Mouse (Mus musculus) left cerebral cortex, adult 8-10 months (tissue): ENCODE results near the gene Ralb. TPM values are rescaled to one million over a fixed set of nuclear protein-coding genes. Genes with fewer than 3 reads are reported as not detected.
A peak's percentile ranks its signal among the peaks of the same experiment; 100 is the strongest.

Experiments
- DNase-seq, 2 experiments: peaks; one replicate each; pipeline ENCODE4 v3.0.0; 2022; ENCODE audit warnings: low spot score in 2 of 2
- total RNA-seq, 4 experiments: library from RNA; stranded (reverse); gene quantifications; 2 replicates each; pipeline ENCODE4 v1.2.4; 2022

The Ralb gene
- total RNA-seq, 4 experiments from 2014 or later, result 21.4 to 24.0 (median 22.6) TPM

DNA sequence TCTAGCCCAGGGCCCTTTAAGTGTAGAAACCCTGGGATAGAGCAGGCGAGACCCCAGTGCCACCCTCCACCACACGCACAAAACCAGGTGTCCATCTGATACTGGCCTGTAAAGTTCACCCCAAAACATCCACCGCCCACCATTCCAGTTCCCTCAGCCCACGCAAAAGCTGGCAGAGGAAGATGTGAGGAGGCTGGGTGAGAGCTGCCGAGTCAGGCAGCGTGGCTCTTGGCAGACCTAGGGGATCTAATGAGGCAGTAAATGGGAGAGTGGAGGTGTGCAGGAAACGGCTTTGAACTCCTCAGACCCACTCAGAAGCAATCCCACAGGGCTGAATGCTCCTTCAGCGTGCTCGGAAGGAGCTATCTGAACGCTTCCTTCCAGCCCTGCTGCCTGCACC lies 53.2 kb downstream of the Ralb start:
- DNase-seq, result peak in 1 of 2 experiments; percentile 39

DNA sequence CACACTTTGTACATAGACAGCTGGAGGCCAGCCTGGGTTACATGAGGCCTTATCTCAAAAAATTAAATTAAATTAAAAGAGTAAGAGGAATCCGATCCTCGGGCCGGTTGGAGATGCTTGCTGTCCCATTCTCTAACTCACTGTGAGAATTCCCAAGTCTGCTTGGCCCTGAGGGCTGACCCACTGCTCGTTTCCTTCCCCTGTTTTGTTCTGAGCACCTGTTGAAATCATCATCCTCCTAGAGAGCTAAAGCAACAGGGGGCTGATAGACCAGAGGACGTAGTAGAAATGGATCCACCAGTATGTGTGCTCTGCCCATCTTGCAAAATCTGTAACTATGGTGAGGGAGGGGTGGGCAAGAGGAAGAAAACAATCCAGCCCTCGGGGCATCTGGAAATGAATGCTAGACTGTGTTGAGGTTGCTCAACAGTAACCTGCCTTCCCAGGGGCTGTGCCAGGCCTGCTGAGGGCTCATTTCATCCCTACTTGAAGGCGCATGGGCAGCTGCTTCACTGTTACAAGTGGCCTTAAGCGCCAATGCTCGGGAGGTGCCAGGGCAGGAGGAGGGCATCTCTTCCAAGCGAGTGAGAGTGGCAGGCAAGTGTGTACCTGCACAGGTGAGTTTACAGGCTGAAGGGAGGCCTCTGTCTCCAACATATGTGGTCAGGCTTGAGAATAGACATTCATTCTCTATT lies 53.8 kb downstream of the Ralb start:
- DNase-seq, result no peak

DNA sequence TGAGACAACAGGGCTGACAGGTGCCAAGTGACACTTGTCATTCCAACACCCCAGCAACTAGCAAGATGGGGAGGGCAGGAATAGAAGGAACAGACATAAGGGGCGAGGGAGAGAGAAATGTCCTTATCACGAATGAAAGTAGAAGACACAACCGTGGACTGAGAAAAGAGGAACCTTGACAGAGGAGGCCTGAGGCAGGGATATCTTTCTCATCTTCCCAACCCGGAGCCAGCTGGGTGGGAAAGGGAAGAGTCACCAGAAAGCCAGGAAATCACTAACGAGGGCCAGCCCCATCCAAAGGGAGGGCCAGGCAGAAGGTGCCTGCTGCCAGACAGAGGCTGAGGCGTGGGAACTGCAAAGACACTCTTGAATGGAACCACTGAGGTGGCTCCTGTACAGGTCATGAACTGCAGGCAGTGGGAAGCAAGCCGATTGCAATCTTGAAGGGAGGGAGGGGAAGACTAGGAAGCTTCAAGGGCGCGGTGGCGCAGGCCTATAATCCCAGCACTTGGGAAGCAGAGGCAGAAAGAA lies 57.8 kb downstream of the Ralb start:
- no peak for DNase-seq

DNA sequence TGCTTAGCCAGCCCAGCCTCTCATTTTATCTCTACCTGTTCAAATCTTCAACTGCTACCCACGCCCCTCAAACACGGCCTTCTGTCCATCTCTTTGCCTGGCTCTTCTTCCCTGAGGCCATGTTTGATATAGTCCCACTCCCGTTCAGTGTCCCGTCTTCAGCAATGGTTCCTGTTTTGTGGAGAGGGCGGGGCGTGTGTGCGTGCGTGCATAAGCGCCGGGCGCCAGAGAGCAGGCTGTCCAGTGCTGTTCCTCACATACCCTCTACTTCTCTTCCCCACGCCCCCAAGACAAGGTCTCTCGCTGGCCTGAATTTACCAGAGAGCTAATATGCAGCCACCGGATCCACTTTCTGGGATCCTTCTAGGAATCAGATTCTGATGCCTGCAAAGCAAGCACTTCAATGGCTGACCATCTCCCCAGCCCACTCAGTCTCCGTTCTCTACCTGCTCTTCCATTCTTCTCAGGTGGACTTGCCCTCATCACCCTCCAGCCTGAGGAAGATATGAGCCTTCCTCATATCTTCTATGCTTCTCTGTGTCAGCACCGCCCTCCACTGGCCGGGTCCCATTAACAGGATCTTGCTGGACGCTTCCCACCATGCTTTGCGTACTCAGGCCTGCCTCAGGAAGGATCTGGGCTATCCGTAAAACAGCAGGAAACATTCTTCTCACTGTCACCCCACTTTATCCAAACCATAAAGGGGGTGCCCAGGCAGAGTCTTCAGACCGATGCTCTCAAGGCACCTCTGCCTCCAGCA lies 60.8 kb downstream of the Ralb start:
- DNase-seq, result no peak

DNA sequence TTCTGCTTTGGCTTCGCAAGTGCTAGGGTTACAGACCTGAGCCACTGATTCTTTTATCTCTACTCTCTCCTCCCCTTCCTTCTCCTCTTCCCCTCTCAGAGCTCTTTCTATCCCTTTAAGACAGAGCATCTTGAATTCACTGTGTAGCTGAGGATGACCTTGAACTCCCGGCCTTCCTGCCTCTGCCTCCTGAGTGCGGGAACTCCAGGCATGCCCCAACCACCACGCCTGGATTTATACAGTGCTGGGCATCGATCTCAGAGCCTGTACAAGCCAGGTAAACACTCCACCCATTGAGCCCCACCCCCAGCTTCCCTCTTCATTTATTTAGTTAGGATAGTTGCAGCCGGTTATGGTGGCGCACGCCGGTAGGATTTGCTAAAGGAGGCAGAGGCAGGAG lies 61.7 kb downstream of the Ralb start:
- no peak for DNase-seq

DNA sequence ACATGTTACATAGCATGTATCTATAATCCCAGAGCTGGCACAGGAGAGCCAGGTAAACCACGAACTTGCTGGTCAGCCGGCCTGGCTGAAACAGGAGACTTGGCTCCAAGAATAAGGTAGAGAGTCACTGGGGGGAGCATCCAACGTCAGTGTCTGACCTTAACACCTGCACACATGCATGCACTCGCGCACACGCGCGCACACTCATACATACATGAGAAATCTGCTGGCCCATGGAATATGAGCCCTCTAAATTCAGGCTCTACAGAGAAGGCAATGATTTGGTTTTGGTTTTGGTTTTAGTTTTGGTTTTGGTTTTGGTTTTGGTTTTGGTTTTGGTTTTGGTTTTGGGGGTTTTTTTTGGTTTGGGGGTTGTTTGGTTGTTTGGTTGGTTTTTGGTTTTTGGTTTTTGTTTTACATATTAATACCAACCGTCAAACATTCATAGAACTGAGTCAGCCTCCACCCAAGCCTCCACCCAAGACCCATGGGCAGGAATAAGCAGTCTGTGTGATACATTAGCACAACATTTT lies 66.4 kb downstream of the Ralb start:
- no peak for DNase-seq

DNA sequence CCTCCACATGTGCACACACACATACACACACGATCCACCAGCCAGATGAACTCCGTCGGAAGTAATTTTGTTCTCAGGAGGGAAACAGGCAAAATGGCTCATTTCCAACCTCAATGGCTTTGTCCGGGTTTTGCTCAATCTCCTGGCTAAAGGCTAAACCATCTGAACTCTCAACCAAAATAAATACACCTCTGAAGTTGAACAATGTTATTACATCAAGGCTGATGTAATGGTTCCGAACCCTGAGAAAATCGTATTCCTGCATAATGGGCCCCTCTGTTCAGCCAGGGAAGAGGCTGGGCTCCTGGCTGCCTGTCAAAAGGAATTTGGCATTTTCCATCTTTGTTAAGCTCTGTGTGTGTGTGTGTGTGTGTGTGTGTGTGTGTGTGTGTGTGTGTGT lies 67.2 kb downstream of the Ralb start:
- DNase-seq, result no peak

DNA sequence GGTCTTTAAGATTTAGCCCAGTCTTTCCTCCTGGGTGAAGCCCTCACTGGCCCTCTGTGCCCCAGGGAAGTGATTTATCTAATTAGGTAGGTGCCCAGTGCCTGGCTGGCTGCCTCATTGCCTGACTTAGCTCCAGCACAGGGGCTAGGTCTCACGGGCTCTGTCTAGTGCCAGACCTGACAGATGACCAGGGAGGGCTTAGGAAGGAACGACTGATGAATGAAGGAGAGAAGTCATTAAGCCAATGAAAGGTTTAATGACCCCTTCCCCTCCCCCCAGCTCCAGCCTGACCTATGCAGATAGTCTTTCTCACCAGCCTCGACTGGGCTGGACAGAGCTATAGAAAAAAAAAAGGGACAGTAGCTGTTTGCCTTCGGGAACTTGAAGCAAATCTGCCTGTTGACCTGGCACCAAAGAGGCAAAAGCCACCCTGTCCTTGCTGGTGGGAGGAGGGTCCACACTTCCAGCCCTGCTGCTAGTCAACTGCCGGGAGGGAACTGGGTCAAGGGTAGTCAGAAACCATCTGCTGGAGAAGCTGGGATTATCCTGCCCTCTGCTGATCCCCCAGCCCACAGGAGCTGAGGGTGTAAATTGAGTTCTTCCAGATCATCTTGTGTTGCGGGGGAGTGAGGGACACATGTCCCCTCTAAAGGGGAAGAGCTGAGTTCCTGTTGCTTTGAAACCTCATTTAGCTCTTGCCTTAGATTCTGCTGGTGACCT lies 80.3 kb downstream of the Ralb start:
- DNase-seq, result no peak

DNA sequence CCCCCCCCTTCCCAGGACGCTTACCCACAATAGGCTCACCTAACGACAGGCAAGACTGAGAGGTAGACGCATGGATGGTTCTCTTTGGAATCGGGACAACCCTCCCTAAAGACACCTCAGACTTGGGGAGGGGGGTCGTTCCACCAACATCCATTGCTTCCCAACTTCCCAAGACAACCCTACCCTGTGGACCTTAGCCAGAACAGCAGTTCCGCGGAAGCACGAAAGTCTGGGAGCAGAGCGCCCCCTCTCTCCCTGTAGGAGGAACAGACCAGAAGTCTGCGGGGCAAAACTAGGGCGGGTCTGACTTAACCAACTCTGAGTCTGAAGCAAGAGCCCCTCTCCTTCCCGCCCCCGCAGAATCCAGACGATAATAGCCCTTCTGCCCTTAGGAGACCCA lies 81.1 kb downstream of the Ralb start:
- no peak for DNase-seq

DNA sequence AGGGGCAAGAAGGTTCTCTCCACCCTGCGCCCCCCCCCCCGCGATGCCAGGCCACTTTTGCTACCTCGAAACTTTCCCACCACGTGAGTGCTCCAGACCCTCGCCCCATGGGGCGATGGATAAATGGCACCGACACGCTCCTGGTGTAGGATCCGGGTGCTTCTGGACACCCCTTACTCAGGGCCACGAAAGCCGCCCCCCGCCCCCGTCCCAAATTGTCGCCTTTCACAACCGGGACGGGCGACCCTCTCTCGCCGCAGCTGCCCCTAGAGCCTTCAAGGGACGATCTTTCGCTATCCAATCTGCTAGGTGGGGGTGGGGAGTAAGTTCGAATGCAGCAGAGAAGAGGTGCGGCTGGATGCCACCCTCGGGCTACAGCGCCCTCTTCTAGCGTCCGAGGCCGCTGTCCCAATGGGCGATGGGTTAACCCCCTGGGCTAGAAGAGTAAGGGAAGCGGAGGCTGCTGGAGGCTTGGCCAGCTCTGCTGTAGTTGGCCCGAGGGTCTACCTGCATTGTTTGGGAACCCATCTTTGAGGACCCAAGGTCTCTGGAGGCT lies 82.1 kb downstream of the Ralb start:
- no peak for DNase-seq

DNA sequence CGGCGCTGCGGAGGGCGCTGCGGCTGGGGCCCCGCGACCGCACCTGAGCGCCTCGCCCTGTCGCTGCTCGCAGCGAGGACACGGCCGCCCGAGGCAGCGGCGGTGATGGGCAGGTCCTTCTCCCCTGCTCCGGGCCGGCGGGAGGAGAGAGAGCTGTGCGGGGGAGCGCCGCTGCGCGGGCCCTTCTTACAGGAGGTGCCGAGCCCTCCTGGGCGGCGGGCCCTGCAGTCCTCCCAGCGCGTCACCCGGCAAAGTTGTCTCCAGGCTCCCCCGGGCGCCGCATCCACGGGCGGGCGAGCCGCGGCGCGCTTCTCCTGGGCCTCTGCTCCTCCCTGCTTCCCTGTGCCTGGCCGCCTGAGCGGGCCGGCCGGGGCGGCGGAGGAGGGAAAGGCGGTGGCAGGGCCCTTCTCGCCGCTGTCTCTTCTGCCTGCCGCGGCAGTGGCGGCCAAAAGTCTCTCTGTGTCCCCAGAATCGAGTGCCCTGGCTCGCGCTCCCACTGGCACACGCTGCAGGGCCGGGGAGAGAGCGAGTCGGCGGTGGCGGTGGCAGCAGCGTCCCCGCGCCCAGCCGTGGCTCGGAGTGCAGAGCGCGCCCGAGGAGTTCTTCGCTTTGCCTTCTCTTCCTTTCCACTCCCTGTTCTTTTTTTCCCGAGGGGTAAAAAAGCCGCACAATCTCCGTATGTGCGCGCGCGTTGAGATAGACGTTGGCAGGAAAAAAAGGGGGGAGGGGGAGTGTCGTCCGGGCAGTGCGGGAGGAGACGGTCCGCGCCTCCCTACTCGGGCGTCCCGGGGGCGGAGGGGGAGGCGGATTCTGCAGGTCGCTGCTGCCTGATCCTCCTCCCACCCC lies 82.8 kb downstream of the Ralb start, which contains the start of gene Inhbb:
Inhbb (minus strand) TSS at position 673 of the 846 bp plus-strand sequence.
- DNase-seq, result peak in 1 of 2 experiments; percentile 22

DNA sequence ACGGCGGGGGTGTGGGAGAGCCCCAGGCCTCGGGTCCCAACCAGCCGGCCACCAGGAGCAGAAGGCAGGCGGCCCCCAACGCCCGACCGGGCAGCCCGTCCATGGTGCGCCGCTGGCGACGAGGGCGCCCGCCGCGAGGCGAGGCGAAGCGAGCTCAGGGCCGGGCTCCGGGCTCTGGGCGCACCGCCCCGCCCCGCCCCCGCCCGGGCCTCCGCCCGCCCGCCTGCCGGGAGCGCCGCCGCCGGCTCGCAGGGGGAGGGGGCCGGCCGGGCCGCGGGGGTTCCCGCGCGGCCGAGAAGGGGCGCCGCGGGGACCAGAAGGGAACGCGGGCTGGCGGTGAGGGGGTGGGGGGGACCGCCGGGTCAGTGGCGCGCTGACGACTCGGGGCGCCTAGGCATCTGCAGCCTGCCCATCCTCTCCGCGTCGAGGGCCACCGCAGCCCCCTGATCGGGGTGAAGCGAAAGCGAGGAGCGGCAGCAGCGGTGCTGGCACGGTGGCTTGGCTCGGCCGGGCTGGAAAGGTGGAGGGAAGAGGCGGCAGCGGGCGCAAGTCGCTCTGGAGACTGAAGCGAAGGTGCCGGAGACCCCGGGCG lies 83.5 kb downstream of the Ralb start:
- no peak for DNase-seq

Other genes starting within 250 kb of the Ralb start
- 1 to 10 TPM; 3.6 to 4.2 (median 3.8) TPM for gene Inhbb, start 82.5 kb downstream of the Ralb start, total RNA-seq
- gene Tmem185b, start 21.4 kb upstream of the Ralb start, total RNA-seq, result 10 to 100 TPM; 14.5 to 19.4 (median 17.0) TPM
- gene Epb41l5, start 144.2 kb upstream of the Ralb start, total RNA-seq, result 10 to 100 TPM in 1 of 4 experiments, 1 to 10 TPM in 3; 7.0 to 10.8 (median 7.9) TPM